Mouse (Mus musculus) adrenal gland, postnatal 10 days (tissue): ENCODE data around the gene Zbtb11. TPM values are rescaled to one million over a fixed set of nuclear protein-coding genes. Genes with fewer than 3 reads are reported as not detected.
"Not testable (repeated sequence)": the region's sequence is repeated elsewhere in the genome, so short reads cannot be mapped to it uniquely, and the experiment has no call there.

Experiments used
- DNase-seq: peaks from one replicate; pipeline ENCODE4 v3.0.0; 2021; ENCODE audit warnings: mixed read lengths
- total RNA-seq, 2 experiments: library from RNA; stranded (reverse); gene quantifications; 2 replicates each; pipeline ENCODE4 v1.2.3; 2021

The Zbtb11 gene
- total RNA-seq, 2 experiments from 2014 or later = 17.0 to 17.7 TPM

DNA sequence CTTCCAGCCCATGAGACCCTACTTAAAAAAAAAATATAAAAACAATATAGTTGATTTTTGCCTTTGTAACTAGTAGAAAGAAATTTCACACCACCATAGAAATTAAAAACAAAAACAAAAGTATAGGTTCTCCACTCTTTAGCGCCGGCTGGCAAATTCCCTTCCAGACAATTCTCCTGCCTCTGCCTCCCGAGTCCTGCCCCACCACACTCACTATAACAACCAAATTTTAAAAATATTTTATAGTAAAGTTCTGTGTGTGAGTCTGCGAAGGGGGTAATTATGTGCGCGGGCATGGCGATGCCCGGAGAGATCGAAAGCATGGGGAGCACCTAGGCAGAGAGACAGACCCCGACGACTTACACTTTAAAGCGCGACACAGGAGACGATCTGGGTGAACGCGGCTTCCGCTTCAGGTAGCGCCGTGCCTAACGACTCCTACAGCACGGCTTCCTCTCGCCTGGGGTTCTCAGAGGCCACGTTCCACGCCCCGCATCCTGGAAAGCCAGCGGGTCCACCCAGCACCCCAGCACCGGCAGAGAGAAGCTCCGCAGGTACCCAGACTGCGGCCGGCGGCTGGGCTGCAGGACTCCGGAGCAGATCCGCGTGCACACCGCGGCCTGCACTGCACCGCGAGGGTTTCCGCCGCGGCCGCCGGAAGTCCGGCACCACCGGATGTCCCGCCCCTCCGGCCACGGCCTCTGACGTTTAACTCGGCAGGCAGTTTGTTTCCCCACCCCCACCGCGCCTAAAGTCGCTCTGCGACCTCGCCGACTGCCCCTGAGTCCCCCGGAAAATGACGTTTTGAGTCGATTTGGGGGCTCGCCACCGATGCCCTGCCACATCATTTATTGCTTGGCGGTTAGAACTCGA, 63.7 kb downstream of the Zbtb11 start, which contains the start of gene Trmt10c:
Gene Trmt10c (minus strand): TSS at position 682 of the 873 bp plus-strand sequence.
- peak; percentile 98 for DNase-seq

DNA sequence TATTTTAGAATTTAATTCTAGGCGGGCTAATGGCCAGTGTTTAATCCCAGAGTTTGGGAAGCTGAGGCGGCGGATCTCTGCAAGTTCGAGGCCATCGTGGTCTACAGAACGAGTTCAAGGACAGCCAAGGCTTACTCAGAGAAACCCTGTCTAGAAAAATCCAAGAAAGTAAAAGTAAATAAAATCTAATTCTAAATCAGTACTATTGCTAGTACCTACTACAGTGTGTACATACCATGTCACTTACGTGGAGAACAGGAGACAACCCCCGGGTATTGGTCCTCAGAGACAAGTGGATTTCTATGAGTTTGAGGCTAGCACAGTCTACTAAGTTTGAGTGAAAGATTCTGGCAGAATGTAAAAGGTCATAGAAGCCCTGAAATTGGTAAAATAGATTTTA, 64.4 kb downstream of the Zbtb11 start:
- DNase-seq = no peak

DNA sequence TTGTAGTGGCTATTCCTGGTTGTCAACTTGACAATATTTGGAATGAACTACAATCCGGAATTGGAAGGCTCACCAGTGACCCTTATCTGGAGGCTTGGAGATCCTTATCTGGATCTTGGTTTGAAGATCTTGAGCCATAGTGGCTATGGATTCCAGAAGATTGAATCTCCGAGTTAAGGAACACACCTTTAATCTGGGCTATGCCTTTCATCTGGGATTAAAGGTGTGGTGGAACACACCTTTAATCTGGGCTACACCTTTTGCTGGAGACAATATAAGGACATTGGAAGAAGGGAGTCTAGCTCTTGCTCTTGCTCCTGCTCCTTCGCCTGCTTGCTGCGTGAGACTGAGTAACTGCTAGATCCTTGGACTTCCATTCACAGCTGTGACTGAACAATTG, 74.4 kb downstream of the Zbtb11 start, which contains the start of gene Senp7:
Gene Senp7 (plus strand): TSS at position 301 of the 400 bp plus-strand sequence.
- DNase-seq = not testable (repeated sequence)

- DNase-seq = no peak
Measured at GRCm38 (mm10) chr16:56055911-56056310, 82.2 kb downstream of the Zbtb11 start.

DNA sequence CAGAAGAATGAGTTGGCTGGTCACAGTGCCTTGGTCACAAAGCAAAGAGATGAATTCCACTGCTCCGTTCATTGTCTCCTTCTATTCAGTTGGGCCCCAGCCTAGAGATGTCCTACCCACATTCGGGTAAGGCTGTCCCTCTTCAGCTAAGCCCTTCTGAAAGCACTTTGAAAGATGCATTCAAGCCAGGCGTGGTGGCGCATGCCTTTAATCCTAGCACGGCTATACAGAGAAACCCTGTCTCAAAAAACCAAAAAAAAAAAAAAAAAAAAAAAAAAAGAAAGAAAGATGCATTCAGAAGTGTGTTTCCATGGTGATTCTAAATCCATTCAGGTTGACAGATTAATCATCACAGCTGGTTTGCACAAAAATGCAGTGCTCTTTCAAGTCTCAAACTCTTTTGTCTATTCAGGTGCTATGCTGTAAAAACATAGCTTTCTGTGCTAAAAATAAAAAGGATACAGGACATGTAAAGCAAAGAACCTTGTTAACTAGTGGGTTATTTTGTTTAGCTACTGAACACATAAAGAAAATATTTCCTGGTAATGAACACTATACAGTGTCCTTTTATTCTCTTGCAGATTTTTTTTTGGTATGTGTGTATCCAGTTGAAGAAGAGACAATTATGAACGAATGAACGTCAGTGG, 83.4 kb downstream of the Zbtb11 start:
- DNase-seq = no peak

- no peak for DNase-seq
Measured at GRCm38 (mm10) chr16:56058151-56058550, 84.5 kb downstream of the Zbtb11 start.

Other genes starting within 250 kb of the Zbtb11 start
- 1 to 10 TPM; 8.0 to 8.9 TPM for gene Nfkbiz, start 135.0 kb upstream of the Zbtb11 start, total RNA-seq
- gene Nxpe3, start 78.6 kb upstream of the Zbtb11 start, total RNA-seq = 1 to 10 TPM; 1.6 to 2.0 TPM
- 1 to 10 TPM; 7.4 to 8.1 TPM for gene Cep97, start 39.0 kb upstream of the Zbtb11 start, total RNA-seq
- gene Rpl24, start 7.6 kb upstream of the Zbtb11 start, total RNA-seq = 100 to 1,000 TPM; 800 to 819 TPM
- gene Pcnp, start 55.9 kb downstream of the Zbtb11 start, total RNA-seq = 10 to 100 TPM; 79.8 to 83.7 TPM
- 10 to 100 TPM; 18.2 to 21.5 TPM for gene Trmt10c, start 63.9 kb downstream of the Zbtb11 start, total RNA-seq
- gene Senp7, start 74.5 kb downstream of the Zbtb11 start, total RNA-seq = 10 to 100 TPM; 18.8 to 29.1 TPM
- gene Impg2, start 230.4 kb downstream of the Zbtb11 start, total RNA-seq = 1 to 10 TPM in 1 of 2 experiments, under 1 TPM in 1; 0.30 to 1.1 TPM